Mouse (Mus musculus): ENCODE measurements around the gene Eml5.

DNA sequence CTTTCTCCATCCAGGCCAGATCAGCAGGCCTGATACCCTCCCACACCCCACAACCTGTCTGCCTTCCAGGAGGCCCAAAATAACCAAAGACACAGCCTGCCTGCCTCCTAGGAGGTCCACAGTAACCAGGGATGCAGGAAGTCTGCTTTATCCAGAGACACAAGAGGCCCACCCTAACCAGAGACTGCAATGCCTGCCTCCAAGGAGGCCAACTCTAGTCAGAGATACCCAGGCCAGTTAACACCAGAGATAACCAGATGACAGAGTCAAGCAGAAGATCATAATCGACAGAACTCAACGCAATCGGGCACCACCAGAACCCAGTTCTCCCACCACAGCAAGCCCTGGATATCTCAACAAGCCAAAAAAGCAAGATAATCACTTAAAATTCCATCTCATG lies 56.5 kb downstream of the Eml5 start:
- TF ChIP-seq CTCF (IDR thresholded peaks at IDR 0.05; ENCODE audit: low read depth) (no peak), EP300 (IDR thresholded peaks at IDR 0.05; ENCODE audit: low read depth) (no peak)
